Mouse (Mus musculus): ENCODE data around the gene Dnajb8. TPM values are rescaled to one million over a fixed set of nuclear protein-coding genes. Genes with fewer than 3 reads are reported as not detected.

Gene Dnajb8
- total and polyA plus RNA-seq, 3 experiments: not detected

- no peak for TF ChIP-seq SIN3A (IDR thresholded peaks at IDR 0.05; ENCODE audit: low read length)
- TF ChIP-seq BHLHE40 (IDR thresholded peaks at IDR 0.05; ENCODE audit: low read depth, low read length): no peak
- no peak for TF ChIP-seq IRF4 (IDR thresholded peaks at IDR 0.05; ENCODE audit: low read depth, low read length)
- TF ChIP-seq MAFK (IDR thresholded peaks at IDR 0.05; ENCODE audit: insufficient replicate concordance, low read length): no peak
- no peak for TF ChIP-seq USF1 (IDR thresholded peaks at IDR 0.05; ENCODE audit: low read depth, low read length)
- no peak for TF ChIP-seq E2F4 (IDR thresholded peaks at IDR 0.05; ENCODE audit: insufficient replicate concordance, low read depth, low read length)
- no peak for TF ChIP-seq SMC3 (IDR thresholded peaks at IDR 0.05; ENCODE audit: low read depth, low read length)
- TF ChIP-seq PAX5 (IDR thresholded peaks at IDR 0.05; ENCODE audit: low read length): no peak
- TF ChIP-seq CHD1 (IDR thresholded peaks at IDR 0.05; ENCODE audit: low read depth, low read length): no peak
- no peak overlapping the region for H3K9ac ChIP-seq (ENCODE audit: insufficient read depth, low read depth)
- H3K79me2 ChIP-seq (replicated peaks; ENCODE audit: control insufficient read depth, extremely low read depth, insufficient read depth, poor library complexity, severe bottlenecking): no peaks in the 10 kb centered on the region
- no peak overlapping the region for H3K4me2 ChIP-seq (ENCODE audit: insufficient read depth, low read depth, poor library complexity, severe bottlenecking)
- no peaks in the 10 kb centered on the region for H3K9me3 ChIP-seq (replicated peaks; ENCODE audit: low read length)
- dilution Hi-C loops (cut with MboI; ENCODE audit: extremely low pct_ligation_motif_present, extremely low pct_unique_long_range_greater_than_20kb, low sequenced_read_pairs): no loop called here
- peaks cover 5 to 14% of the 10 kb centered on the region in 2 experiments for H3K4me1 ChIP-seq (ENCODE audit: control insufficient read depth in 1 of 2, insufficient read depth in 2 of 2)
- H3K27ac ChIP-seq (ENCODE audit: insufficient read depth, low read depth): no peak overlapping the region
- no peaks in the 10 kb centered on the region for H3K27me3 ChIP-seq (replicated peaks)
- no peak for DNase-seq (ENCODE audit: extremely low read depth)
- in situ Hi-C loops (cut with MboI; ENCODE audit: low pct_ligation_motif_present, low pct_unique_long_range_greater_than_20kb, low sequenced_read_pairs): no loop called here
- peaks cover 7 to 74% of the 10 kb centered on the region in 2 experiments for H3K36me3 ChIP-seq (replicated peaks in 1 of 2; ENCODE audit: control insufficient read depth in 1 of 2, insufficient read depth in 1 of 2, low read length in 1 of 2)
- H3K4me3 ChIP-seq (replicated peaks in 1 of 3; ENCODE audit: low read depth in 2 of 3, low read length in 2 of 3, poor library complexity in 1 of 3): no peak overlapping the region
These were observed 79.2 kb downstream of the Dnajb8 start for GRCm38 (mm10) chr6:88301234-88301633.

Other genes with a start within 250 kb of the Dnajb8 start
- 0.08 TPM in 1 of 2 replicates, not detected in the other for gene H1fx, start 240.6 kb upstream of the Dnajb8 start, total RNA-seq (2012; rRNA removed)
- gene H1fx, start 240.6 kb upstream of the Dnajb8 start, total RNA-seq (2014; rRNA removed): not detected in 2 replicates
- gene H1fx, start 240.6 kb upstream of the Dnajb8 start, polyA plus RNA-seq (2012; ENCODE audit: insufficient read length, low read depth): not detected in 2 replicates
- gene Rab7, start 177.0 kb upstream of the Dnajb8 start, total RNA-seq (2012; rRNA removed): 58.6 and 64.1 TPM in 2 replicates
- 56.4 and 68.9 TPM in 2 replicates for gene Rab7, start 177.0 kb upstream of the Dnajb8 start, total RNA-seq (2014; rRNA removed)
- 361 and 367 TPM in 2 replicates for gene Rab7, start 177.0 kb upstream of the Dnajb8 start, polyA plus RNA-seq (2012; ENCODE audit: insufficient read length, low read depth)
- gene Rpn1, start 137.8 kb upstream of the Dnajb8 start, total RNA-seq (2012; rRNA removed): 260 and 327 TPM in 2 replicates
- gene Rpn1, start 137.8 kb upstream of the Dnajb8 start, total RNA-seq (2014; rRNA removed): 299 and 366 TPM in 2 replicates
- gene Rpn1, start 137.8 kb upstream of the Dnajb8 start, polyA plus RNA-seq (2012; ENCODE audit: insufficient read length, low read depth): 320 and 339 TPM in 2 replicates
- not detected in 2 replicates for gene Gata2, start 28.4 kb upstream of the Dnajb8 start, total RNA-seq (2012; rRNA removed)
- not detected in 2 replicates for gene Gata2, start 28.4 kb upstream of the Dnajb8 start, total RNA-seq (2014; rRNA removed)
- gene Gata2, start 28.4 kb upstream of the Dnajb8 start, polyA plus RNA-seq (2012; ENCODE audit: insufficient read length, low read depth): not detected in 2 replicates
- gene Eefsec, start 224.3 kb downstream of the Dnajb8 start, total RNA-seq (2012; rRNA removed): 32.1 and 32.8 TPM in 2 replicates
- 25.7 and 26.2 TPM in 2 replicates for gene Eefsec, start 224.3 kb downstream of the Dnajb8 start, total RNA-seq (2014; rRNA removed)
- 48.8 and 53.5 TPM in 2 replicates for gene Eefsec, start 224.3 kb downstream of the Dnajb8 start, polyA plus RNA-seq (2012; ENCODE audit: insufficient read length, low read depth)
- 156 and 207 TPM in 2 replicates for gene Ruvbl1, start 243.1 kb downstream of the Dnajb8 start, total RNA-seq (2012; rRNA removed)
- 169 and 172 TPM in 2 replicates for gene Ruvbl1, start 243.1 kb downstream of the Dnajb8 start, total RNA-seq (2014; rRNA removed)
- 159 and 184 TPM in 2 replicates for gene Ruvbl1, start 243.1 kb downstream of the Dnajb8 start, polyA plus RNA-seq (2012; ENCODE audit: insufficient read length, low read depth)

All from CH12.LX (cell line).